Mouse (Mus musculus) limb, embryonic 13.5 days (tissue): ENCODE data around the gene Calml4. TPM values are rescaled to one million over a fixed set of nuclear protein-coding genes. Genes with fewer than 3 reads are reported as not detected.
"Not testable (repeated sequence)": the region's sequence is repeated elsewhere in the genome, so short reads cannot be mapped to it uniquely, and the experiment has no call there.

Source experiments
- ATAC-seq: fragments of 200-750 bp; cut with Nextera tagmentation; 2 replicates; pipeline ENCODE4 v1.8.0; 2017; ENCODE audit warnings: low read depth, moderate number of reproducible peaks, moderate TSS enrichment; ENCODE audit not compliant: low FRiP score
- H3K27ac ChIP-seq: fragments of 300-500 bp; sonication (generic); 2 replicates; pipeline ENCODE4 v1.5.1; 2015; ENCODE audit warnings: inconsistent platforms, mild to moderate bottlenecking, moderate library complexity
- H3K27me3 ChIP-seq: fragments of 300-500 bp; sonication (generic); 2 replicates; pipeline ENCODE4 v1.6.1; 2015; ENCODE audit warnings: mild to moderate bottlenecking, inconsistent platforms
- H3K36me3 ChIP-seq: fragments of 300-500 bp; sonication (generic); 2 replicates; pipeline ENCODE4 v1.6.1; 2015; ENCODE audit warnings: inconsistent platforms, mild to moderate bottlenecking, moderate library complexity
- H3K4me1 ChIP-seq: fragments of 300-500 bp; sonication (generic); 2 replicates; pipeline ENCODE4 v1.6.1; 2015; ENCODE audit warnings: inconsistent platforms
- H3K4me2 ChIP-seq: fragments of 300-500 bp; sonication (generic); replicated peaks from 2 replicates; pipeline ENCODE4 v1.6.1; 2015; ENCODE audit warnings: inconsistent platforms, mild to moderate bottlenecking, moderate library complexity
- H3K4me3 ChIP-seq: fragments of 300-500 bp; sonication (generic); 2 replicates; pipeline ENCODE4 v1.5.1; 2015; ENCODE audit warnings: moderate library complexity, mild to moderate bottlenecking, inconsistent platforms
- H3K9ac ChIP-seq: fragments of 300-500 bp; sonication (generic); 2 replicates; pipeline ENCODE4 v1.6.1; 2015; ENCODE audit warnings: mild to moderate bottlenecking, inconsistent platforms
- H3K9me3 ChIP-seq: fragments of 300-500 bp; sonication (generic); 2 replicates; pipeline ENCODE4 v1.6.1; 2016; ENCODE audit warnings: inconsistent platforms
- WGBS: fragments of 180-500 bp; shearing (Covaris S2); methylation state at CpG from one replicate; pipeline ENCODE4 v1.1.7; 2015; 5-methylcytosine and 5-hydroxymethylcytosine counted together
- polyA plus RNA-seq: library from polyadenylated mRNA; unstranded; fragments of >200 nt; fragmentation: Nextera tagmentation; extraction: Ambion mirVana; gene quantifications from 2 replicates; pipeline ENCODE4 v1.2.1, GENCODE M21; 2015

Gene Calml4
- polyA plus RNA-seq, 1 experiment from 2014 or later: 8.9 TPM

DNA sequence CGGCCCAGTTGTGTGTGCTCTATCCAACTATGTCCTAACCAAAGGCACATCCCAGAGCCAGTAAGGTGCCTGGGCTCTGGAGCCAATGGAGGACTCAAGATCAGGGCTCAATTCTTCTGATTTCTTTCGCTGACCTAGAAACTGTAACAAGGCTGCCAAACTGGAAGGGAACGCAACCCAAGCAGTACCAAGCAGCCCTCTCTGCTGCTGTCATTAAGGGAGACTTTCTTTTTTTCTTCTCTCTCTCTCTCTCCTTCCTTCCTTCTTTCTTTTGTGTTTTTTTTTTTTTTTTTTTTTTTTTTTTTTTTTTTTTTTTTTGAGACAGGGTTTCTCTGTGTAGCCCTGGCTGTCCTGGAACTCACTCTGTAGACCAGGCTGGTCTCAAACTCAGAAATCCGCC is 11.4 kb downstream of the Calml4 start:
- H3K27me3 ChIP-seq, H3K36me3 ChIP-seq, H3K9ac ChIP-seq, H3K4me1 ChIP-seq, H3K4me2 ChIP-seq, ATAC-seq, H3K4me3 ChIP-seq, H3K27ac ChIP-seq, H3K9me3 ChIP-seq: not testable (repeated sequence)
- WGBS: 85% methylated on average over 4 of the region's 4 CpGs

DNA sequence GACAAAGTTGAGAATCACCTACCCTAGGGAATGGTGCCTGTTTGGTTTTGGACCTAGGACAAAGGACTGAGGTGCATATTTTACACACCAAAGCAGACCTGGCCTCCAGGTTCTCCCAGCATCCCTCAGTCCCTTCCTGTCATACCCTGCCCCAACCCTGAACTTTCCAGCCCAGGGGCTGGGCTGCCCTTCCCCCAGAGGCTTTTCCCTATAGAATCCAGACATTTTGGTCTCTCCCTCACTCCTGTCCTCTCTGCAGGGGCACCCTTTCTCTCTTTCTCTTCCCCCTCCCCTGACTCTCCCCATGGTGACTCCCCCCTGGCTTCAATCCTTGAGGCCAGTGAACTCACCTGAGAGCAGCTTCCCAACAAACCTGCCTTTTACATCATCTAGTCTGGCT is 12.8 kb downstream of the Calml4 start:
- Histone ChIP-seq H3K9ac (no peak overlapping the region), H3K36me3 (no peaks in the 10 kb centered on the region), H3K27ac (no peak overlapping the region), H3K4me2 (no peak overlapping the region), H3K27me3 (no peaks in the 10 kb centered on the region), H3K4me3 (no peak overlapping the region), H3K4me1 (no peaks in the 10 kb centered on the region), H3K9me3 (no peaks in the 10 kb centered on the region)
- no peak for ATAC-seq

DNA sequence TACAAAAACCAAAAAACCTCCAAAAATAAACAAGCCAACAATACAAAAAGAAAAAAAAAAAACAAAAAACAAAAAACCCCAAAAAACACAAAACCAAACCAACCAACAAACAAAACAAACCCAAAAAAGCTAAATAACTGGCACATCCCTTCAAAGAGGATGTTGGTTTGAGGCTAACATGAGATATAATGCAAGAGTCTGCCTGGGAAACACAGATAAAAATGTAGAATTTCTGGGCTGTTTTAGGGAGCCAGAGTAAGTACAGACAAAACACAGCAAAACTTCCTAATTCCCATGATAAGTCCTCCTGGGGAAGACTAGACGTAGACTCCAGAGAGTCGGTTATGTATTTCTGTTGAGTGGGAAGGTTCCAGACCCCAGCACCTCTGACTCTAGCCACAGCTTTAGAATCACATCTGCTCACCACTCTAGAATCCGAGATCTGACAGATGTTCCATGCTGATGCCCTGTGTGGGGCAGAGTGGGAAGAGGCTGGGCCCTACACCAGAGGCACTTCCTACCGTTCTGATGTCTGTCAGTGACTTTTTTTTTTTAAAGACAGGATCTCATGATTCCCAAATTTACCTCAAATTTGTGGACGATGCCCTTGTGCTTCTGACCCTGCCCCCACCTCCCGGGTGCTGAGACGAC is 19.2 kb downstream of the Calml4 start:
- no peak for ATAC-seq
- H3K4me3 ChIP-seq: no peak overlapping the region
- no peaks in the 10 kb centered on the region for H3K27me3 ChIP-seq
- no peak overlapping the region for H3K4me2 ChIP-seq
- H3K27ac ChIP-seq: no peak overlapping the region
- peaks cover 10% of the 10 kb centered on the region for H3K4me1 ChIP-seq
- H3K36me3 ChIP-seq: peaks cover 18% of the 10 kb centered on the region
- H3K9ac ChIP-seq: no peak overlapping the region
- WGBS: 69% methylated on average over 7 of the region's 7 CpGs
- no peaks in the 10 kb centered on the region for H3K9me3 ChIP-seq

DNA sequence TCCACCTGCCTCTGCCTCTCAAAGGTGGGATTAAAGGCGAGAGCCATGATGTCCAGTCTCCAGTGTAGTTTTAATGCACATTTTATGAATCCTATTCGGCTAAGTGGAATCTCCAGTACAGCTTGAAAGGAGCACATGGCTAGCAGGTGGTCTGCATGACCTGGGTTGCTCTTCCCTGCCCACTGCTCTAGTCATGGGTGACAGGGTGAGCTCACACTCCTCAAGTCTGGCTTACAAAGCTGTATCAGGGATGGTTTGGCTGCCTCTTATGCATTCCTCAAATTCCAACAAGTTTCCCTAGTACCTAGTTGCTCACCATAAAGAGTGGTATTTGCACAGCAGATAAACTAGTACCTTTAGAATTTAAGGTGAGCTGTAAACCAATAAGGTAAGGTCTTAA is 19.9 kb downstream of the Calml4 start:
- Histone ChIP-seq H3K27ac (no peak overlapping the region), H3K27me3 (no peaks in the 10 kb centered on the region), H3K9ac (no peak overlapping the region), H3K9me3 (no peaks in the 10 kb centered on the region), H3K4me2 (no peak overlapping the region), H3K4me1 (peaks cover 10% of the 10 kb centered on the region), H3K36me3 (peaks cover 23% of the 10 kb centered on the region), H3K4me3 (no peak overlapping the region)
- no peak for ATAC-seq
- WGBS: 67% methylated on average over 2 of the region's 2 CpGs

DNA sequence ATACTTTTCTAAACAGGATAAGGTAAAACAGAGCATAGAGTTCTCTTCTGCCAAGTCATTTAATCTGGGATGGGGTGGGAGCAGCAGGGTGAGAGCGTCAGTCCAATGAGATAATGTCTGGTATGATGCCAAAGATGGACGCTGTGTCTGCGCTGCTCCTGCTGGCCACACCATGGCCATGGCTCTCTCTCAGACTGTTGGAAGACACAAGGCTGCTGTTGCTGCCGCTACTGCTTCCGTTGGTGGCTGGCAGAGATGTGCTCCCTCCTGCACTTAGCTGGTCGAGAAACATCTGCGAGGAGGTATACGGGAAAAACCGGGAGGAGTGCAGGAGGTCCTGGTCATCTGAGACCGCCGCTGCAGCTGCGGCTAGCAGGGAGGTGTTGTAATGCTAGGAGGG is 24.0 kb downstream of the Calml4 start:
- H3K4me2 ChIP-seq: no peak overlapping the region
- H3K4me1 ChIP-seq: peaks cover 10% of the 10 kb centered on the region
- H3K4me3 ChIP-seq: no peak overlapping the region
- H3K36me3 ChIP-seq: peaks cover 56% of the 10 kb centered on the region
- no peaks in the 10 kb centered on the region for H3K27me3 ChIP-seq
- no peak for ATAC-seq
- no peak overlapping the region for H3K9ac ChIP-seq
- no peak overlapping the region for H3K27ac ChIP-seq
- WGBS: 77% methylated on average over 12 of the region's 12 CpGs
- H3K9me3 ChIP-seq: no peaks in the 10 kb centered on the region

DNA sequence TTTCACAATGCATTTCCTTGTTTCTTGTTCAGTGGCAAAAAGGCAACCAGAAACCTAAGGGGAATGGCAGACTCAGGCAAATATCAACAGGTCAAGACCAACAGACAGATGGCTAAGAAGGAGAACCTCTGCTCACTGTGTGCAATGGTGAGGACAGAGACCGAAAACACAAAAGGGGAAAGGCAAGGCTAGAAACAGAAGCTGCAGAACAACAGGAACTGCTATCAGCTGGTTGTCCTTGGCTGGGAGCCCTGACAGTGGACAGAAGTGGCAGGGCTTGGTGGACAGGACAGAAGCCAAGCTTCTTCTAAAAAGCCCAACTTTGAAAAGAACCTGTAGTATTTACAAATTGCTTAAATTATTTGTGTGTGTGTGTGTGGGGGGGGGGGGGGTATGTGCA is 36.6 kb downstream of the Calml4 start:
- no peak overlapping the region for H3K4me3 ChIP-seq
- ATAC-seq: no peak
- H3K4me2 ChIP-seq: no peak overlapping the region
- H3K27me3 ChIP-seq: no peaks in the 10 kb centered on the region
- no peak overlapping the region for H3K27ac ChIP-seq
- no peak overlapping the region for H3K9ac ChIP-seq
- H3K36me3 ChIP-seq: peaks cover 64% of the 10 kb centered on the region
- no peaks in the 10 kb centered on the region for H3K9me3 ChIP-seq
- WGBS: 91% methylated on average over 1 of the region's 1 CpGs
- H3K4me1 ChIP-seq: no peaks in the 10 kb centered on the region

DNA sequence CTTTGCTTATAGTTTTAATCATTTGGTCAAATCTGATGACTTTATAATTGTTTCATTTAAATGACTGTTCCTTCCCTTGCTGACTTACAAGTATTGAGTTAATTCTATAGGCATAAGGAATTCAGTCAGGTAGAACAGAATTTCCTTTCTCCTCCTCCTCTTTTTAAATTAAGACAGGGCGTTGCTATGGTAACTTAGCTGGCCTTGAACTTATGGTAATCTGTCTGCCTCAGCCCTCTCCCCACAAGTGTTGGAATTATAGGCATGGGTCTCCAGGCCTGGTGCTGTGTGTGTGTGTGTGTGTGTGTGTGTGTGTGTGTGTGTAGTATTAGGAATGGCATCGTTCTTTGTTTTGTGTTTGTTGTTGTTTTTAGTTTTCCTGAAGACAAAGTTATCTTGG is 43.9 kb downstream of the Calml4 start:
- Histone ChIP-seq H3K27ac (no peak overlapping the region), H3K9me3 (peaks cover 4% of the 10 kb centered on the region; the same call in 1 of the 2 replicates), H3K9ac (no peak overlapping the region), H3K36me3 (peaks cover 45% of the 10 kb centered on the region), H3K27me3 (no peaks in the 10 kb centered on the region), H3K4me1 (no peaks in the 10 kb centered on the region), H3K4me2 (no peak overlapping the region), H3K4me3 (no peak overlapping the region)
- ATAC-seq: no peak
- 87% methylated on average over 2 of the region's 2 CpGs for WGBS

DNA sequence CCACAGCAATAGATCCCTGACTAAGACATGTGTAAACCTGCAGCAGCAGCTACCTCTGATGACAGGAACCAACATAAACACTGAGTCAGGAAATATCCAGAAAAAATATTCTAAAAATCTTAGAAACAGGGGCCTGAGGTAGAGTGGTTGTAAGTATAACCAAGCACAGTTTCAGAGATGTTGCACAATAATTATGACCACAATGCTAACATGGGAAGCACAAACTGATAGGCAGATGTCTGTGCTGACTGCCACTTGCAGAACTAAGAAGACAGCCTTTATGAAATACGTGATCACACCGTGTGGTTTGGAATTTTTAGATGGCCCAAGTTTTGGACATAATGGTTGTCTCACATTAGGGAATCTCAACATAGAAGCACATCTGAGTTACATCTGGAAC is 46.0 kb downstream of the Calml4 start:
- H3K9ac ChIP-seq: no peak overlapping the region
- no peak overlapping the region for H3K4me3 ChIP-seq
- H3K27ac ChIP-seq: no peak overlapping the region
- 98% methylated on average over 2 of the region's 2 CpGs for WGBS
- H3K36me3 ChIP-seq: peaks cover 34% of the 10 kb centered on the region
- H3K27me3 ChIP-seq: no peaks in the 10 kb centered on the region
- ATAC-seq: no peak
- no peaks in the 10 kb centered on the region for H3K4me1 ChIP-seq
- no peak overlapping the region for H3K4me2 ChIP-seq
- H3K9me3 ChIP-seq: peaks cover 4% of the 10 kb centered on the region; the same call in 1 of the 2 replicates

DNA sequence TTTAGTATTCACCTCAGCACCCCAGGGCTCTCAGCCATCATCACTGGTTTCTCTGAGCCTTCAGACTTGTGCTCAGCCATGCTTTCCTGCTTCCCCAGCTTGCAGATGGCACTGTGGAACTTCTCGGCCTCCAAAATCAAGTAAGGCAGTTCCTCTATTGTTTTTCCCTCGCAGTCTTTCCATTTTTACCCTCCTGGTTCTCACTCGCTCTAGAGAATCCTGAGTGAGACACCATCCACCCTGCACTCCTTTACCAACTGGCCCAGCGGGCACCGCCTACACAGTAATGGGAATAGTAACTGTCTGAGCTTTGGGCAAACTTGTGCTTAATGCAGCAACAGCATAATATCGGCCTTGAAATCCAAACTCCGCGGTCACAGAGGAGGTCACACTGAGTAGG is 47.2 kb downstream of the Calml4 start:
- H3K9me3 ChIP-seq: peaks cover 4% of the 10 kb centered on the region; the same call in 1 of the 2 replicates
- peaks cover 38% of the 10 kb centered on the region for H3K36me3 ChIP-seq
- H3K27ac ChIP-seq: no peak overlapping the region
- no peak overlapping the region for H3K4me3 ChIP-seq
- 96% methylated on average over 8 of the region's 8 CpGs for WGBS
- H3K27me3 ChIP-seq: no peaks in the 10 kb centered on the region
- no peaks in the 10 kb centered on the region for H3K4me1 ChIP-seq
- no peak overlapping the region for H3K9ac ChIP-seq
- ATAC-seq: no peak
- no peak overlapping the region for H3K4me2 ChIP-seq

DNA sequence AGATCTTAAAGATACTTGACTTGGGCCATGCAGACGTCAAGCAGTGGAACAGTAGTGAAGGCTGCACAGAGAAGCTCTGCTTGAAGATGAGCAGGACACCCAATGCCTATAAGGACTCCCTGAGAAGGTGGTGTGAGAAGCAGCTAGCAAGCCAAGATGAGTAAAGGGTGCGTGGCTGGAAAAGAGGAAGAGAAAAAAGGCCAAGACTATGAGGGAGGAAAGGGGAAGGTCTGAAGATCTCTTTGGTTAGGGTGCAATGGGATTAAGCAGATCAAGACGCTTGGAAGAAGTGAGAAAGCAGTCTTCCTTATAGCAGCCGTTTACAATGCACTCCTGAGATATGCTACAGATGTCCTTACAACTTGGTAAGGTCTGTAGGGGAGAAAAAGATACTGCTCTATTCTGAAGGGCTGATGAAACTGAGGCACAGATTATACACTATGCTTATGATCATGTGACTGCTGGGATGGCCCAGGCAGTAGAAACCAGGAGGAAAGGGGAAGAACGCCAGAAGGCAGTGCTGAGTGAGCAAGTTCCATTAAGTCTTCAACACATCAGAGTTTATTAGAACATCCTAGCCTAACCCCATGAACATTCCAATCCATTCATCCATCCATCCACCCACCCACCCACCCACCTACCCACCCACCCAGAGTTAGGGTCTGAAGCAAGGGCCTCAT is 55.6 kb downstream of the Calml4 start:
- Histone ChIP-seq H3K9ac (no peak overlapping the region), H3K27me3 (no peaks in the 10 kb centered on the region), H3K4me1 (no peaks in the 10 kb centered on the region), H3K4me3 (no peak overlapping the region), H3K9me3 (peaks cover 4% of the 10 kb centered on the region; the same call in 1 of the 2 replicates), H3K4me2 (no peak overlapping the region), H3K36me3 (peaks cover 60% of the 10 kb centered on the region), H3K27ac (no peak overlapping the region)
- ATAC-seq: no peak
- 79% methylated on average over 5 of the region's 5 CpGs for WGBS

DNA sequence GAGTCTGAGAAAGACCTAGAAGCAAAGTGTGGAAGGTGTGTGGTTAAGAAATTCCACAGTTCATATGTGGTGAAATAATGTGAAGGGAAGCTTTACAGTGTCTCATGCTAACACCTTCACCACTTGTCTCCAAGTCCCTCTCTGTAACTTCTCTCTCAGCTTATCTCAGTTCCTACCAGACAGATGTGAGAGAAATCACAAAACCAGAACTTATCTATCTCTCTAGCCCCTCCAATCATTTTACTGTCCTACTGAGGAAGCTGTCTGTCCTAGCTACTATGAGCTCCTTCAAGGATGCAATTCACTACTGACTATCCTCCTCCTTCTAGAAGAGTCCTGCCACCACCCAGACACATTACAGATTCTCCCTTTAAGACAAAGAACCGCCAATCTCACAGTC is 59.2 kb downstream of the Calml4 start:
- Histone ChIP-seq H3K4me1 (no peaks in the 10 kb centered on the region), H3K9me3 (peaks cover 4% of the 10 kb centered on the region; the same call in 1 of the 2 replicates), H3K9ac (no peak overlapping the region), H3K4me3 (no peak overlapping the region), H3K27ac (no peak overlapping the region), H3K4me2 (no peak overlapping the region), H3K27me3 (no peaks in the 10 kb centered on the region), H3K36me3 (peaks cover 56% of the 10 kb centered on the region)
- 98% methylated on average over 1 of the region's 1 CpGs for WGBS
- no peak for ATAC-seq

DNA sequence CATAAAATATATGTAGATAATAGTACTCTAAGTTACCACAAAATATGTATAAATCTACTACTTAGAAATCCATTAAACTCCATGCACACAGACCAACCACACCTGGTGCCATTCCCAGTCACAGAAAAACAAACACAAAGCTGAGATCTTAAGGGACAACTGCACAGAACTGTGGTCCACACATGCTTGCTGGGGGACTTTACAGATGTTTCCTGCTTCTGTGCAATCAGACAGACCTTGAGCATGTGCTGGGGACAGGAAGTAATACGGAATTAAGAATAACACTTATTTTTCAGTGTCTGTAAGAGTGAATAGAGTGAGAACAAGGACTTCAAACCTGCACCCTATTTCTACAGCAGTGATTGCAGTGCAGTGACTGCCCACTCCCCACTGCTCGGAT is 63.0 kb downstream of the Calml4 start:
- 72% methylated on average over 2 of the region's 2 CpGs for WGBS
- Histone ChIP-seq H3K36me3 (peaks cover 35% of the 10 kb centered on the region), H3K4me2 (no peak overlapping the region), H3K9me3 (peaks cover 4% of the 10 kb centered on the region; the same call in 1 of the 2 replicates), H3K27ac (no peak overlapping the region), H3K27me3 (no peaks in the 10 kb centered on the region), H3K9ac (no peak overlapping the region), H3K4me1 (no peaks in the 10 kb centered on the region), H3K4me3 (no peak overlapping the region)
- ATAC-seq: no peak
